Mouse (Mus musculus) liver, adult 2 months (tissue): ENCODE results near the gene Prdm5.

ENCODE experiments used
- CTCF ChIP-seq: fragments of 200-500 bp; IDR thresholded peaks from 2 replicates; pipeline ENCODE4 v1.5.1; 2011; ENCODE audit warnings: low read depth, low read length, control low read depth
- POLR2A ChIP-seq: fragments of 200-500 bp; IDR thresholded peaks from 2 replicates; pipeline ENCODE4 v1.6.1; 2011; ENCODE audit warnings: low read length, control low read depth; ENCODE audit not compliant: insufficient read depth; ENCODE audit errors: extremely low read depth

- TF ChIP-seq POLR2A (no peak), CTCF (no peak)
These were observed 136.6 kb downstream of the Prdm5 start for GRCm38 (mm10) chr6:65915421-65915820.
